Mouse (Mus musculus): ENCODE measurements around the gene Tsr2. TPM values are rescaled to one million over a fixed set of nuclear protein-coding genes. Genes with fewer than 3 reads are reported as not detected.

The Tsr2 gene
- polyA plus RNA-seq, 1 experiment from 2014 or later = 17.5 TPM

DNA sequence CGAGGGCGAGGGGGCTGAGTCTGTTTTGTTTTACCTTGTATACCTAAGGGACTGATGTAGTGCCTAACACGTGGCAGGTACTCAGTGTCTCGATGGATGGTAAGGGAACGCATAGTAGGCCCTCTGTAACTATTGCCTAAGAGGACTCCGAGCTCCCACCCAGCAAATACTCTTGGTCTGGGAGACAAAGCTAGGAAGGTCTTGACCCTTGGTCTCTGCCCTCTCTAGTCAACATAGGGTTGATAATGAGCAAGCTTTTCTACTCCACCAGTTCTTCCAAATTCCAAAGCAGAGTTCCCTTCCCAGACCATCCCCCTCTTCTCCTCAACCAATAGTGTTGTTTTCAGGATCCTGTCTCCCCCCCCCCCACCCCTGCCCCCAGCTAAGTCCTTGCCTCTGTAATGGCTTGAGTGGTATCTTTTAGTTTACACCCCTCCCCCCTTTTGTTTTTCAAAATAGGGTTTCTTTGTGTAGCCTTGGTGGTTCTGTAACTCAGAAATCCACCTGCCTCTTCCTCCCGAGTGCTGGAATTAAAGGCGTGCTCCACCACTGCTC, 46.6 kb downstream of the Tsr2 start:
- H3K9me3 ChIP-seq (replicated peaks; ENCODE audit: control insufficient read depth, low read length) = no peaks in the 10 kb centered on the region
- no peaks in the 10 kb centered on the region for H3K36me3 ChIP-seq (ENCODE audit: control insufficient read depth, insufficient read depth)
- peaks cover 18% of the 10 kb centered on the region for H3K4me1 ChIP-seq (ENCODE audit: control insufficient read depth, insufficient read depth, low read length)
- H3K4me2 ChIP-seq (ENCODE audit: low read depth, low read length) = peak overlapping the region; percentile 63; the same call in 1 of the 2 replicates
- ATAC-seq (replicated peaks; ENCODE audit: extremely low read depth, insufficient read depth, low FRiP score) = no peak
- H3K27ac ChIP-seq (ENCODE audit: low read length) = no peak overlapping the region
- whole genome bisulfite sequencing = 60% methylated on average over 8 of the region's 8 CpGs
- H3K27me3 ChIP-seq (ENCODE audit: control insufficient read depth, insufficient read depth, low read length) = no peaks in the 10 kb centered on the region
- H3K9ac ChIP-seq (ENCODE audit: low read length) = no peak overlapping the region
- no peak overlapping the region for H3K4me3 ChIP-seq (ENCODE audit: low read length)

DNA sequence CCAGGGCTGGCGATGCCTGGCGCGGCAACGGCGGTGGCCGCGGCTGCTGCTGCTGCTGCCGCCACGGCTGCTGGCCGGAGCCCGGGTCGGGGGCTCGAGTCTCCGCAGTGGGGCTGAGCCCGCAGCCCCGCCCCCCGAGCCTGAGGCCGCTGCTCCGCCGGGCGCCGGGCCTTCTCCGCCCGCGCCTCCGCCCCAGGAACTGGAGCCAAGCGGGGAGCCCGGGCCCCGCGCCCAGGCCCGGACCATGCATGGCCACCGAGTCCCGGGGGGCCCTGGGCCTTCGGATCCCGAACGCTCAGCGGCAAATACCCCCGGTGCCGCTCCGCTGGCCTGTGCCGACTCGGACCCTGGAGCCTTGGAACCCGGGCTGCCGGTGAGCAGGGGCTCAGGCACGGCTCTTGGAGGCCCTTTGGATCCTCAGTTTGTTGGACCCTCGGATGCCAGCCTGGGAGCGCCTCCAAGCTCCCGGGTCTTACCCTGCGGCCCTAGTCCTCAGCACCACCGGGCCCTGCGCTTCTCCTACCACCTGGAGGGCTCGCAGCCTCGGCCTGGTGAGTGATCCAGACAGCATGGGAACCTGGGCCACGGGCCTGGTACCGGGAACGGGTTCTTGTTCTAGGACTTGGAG, 48.8 kb downstream of the Tsr2 start:
- H3K27ac ChIP-seq (ENCODE audit: low read length) = peak overlapping the region; percentile 80
- peak; percentile 30 for ATAC-seq (replicated peaks; ENCODE audit: extremely low read depth, insufficient read depth, low FRiP score)
- no peaks in the 10 kb centered on the region for H3K36me3 ChIP-seq (ENCODE audit: control insufficient read depth, insufficient read depth)
- peak overlapping the region; percentile 75 for H3K9ac ChIP-seq (ENCODE audit: low read length)
- no peaks in the 10 kb centered on the region for H3K9me3 ChIP-seq (replicated peaks; ENCODE audit: control insufficient read depth, low read length)
- peak overlapping the region; percentile 63 for H3K4me2 ChIP-seq (ENCODE audit: low read depth, low read length)
- H3K4me1 ChIP-seq (ENCODE audit: control insufficient read depth, insufficient read depth, low read length) = peaks cover 7% of the 10 kb centered on the region; the same call in 1 of the 2 replicates
- H3K4me3 ChIP-seq (ENCODE audit: low read length) = peak overlapping the region; percentile 62
- no peaks in the 10 kb centered on the region for H3K27me3 ChIP-seq (ENCODE audit: control insufficient read depth, insufficient read depth, low read length)
- 14% methylated on average over 39 of the region's 56 CpGs for WGBS

- peak overlapping the region; percentile 80 for H3K27ac ChIP-seq (ENCODE audit: low read length)
- ATAC-seq (replicated peaks; ENCODE audit: extremely low read depth, insufficient read depth, low FRiP score) = peak; percentile 84
- WGBS = 15% methylated on average over 39 of the region's 62 CpGs
- H3K4me2 ChIP-seq (ENCODE audit: low read depth, low read length) = peak overlapping the region; percentile 63
- no peaks in the 10 kb centered on the region for H3K9me3 ChIP-seq (replicated peaks; ENCODE audit: control insufficient read depth, low read length)
- H3K27me3 ChIP-seq (ENCODE audit: control insufficient read depth, insufficient read depth, low read length) = no peaks in the 10 kb centered on the region
- H3K4me3 ChIP-seq (ENCODE audit: low read length) = peak overlapping the region; percentile 62
- no peaks in the 10 kb centered on the region for H3K36me3 ChIP-seq (ENCODE audit: control insufficient read depth, insufficient read depth)
- peak overlapping the region; percentile 75 for H3K9ac ChIP-seq (ENCODE audit: low read length)
- H3K4me1 ChIP-seq (ENCODE audit: control insufficient read depth, insufficient read depth, low read length) = peaks cover 7% of the 10 kb centered on the region; the same call in 1 of the 2 replicates
These were observed 49.4 kb downstream of the Tsr2 start for GRCm38 (mm10) chrX:151046777-151047430.

GRCm38 (mm10) chrX:151046321-151046720, 50.0 kb downstream of the Tsr2 start:
- ATAC-seq (replicated peaks; ENCODE audit: extremely low read depth, insufficient read depth, low FRiP score) = no peak
- peak overlapping the region; percentile 43; the same call in 1 of the 2 replicates for H3K9ac ChIP-seq (ENCODE audit: low read length)
- 41% methylated on average over 11 of the region's 11 CpGs for WGBS

DNA sequence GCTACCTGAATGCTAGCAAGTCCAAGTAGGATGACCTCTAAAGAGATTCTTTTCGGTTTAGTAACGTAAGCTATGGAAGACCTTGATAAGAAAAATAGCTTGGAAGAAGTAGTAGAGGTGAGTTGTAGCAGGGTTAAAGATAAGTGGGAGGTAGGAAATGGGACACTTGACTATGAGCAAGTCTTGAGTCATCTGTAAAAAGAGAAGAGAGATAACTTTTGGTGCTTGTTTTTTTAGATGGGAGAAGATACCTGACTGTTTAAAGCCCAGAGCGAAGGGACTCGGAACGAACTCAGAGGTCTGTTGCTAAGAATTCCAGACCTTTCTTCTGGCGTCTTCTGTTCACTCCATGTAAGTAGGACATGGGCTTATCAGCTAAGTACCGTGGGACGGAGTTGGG, 50.5 kb downstream of the Tsr2 start, which contains the start of gene Fgd1:
TSS of gene Fgd1 (plus strand) at position 301 of the 400 bp plus-strand sequence.
- Histone ChIP-seq H3K36me3 (ENCODE audit: control insufficient read depth, insufficient read depth) (no peaks in the 10 kb centered on the region), H3K27ac (ENCODE audit: low read length) (peak within 1 kb of the TSS; percentile 80), H3K4me2 (ENCODE audit: low read depth, low read length) (peak within 1 kb of the TSS; percentile 63), H3K9me3 (replicated peaks; ENCODE audit: control insufficient read depth, low read length) (no peaks in the 10 kb centered on the region), H3K27me3 (ENCODE audit: control insufficient read depth, insufficient read depth, low read length) (no peaks in the 10 kb centered on the region), H3K4me3 (ENCODE audit: low read length) (peak within 1 kb of the TSS; percentile 62), H3K4me1 (ENCODE audit: control insufficient read depth, insufficient read depth, low read length) (peaks cover 7% of the 10 kb centered on the region; the same call in 1 of the 2 replicates), H3K9ac (ENCODE audit: low read length) (peak within 1 kb of the TSS; percentile 75)
- no peak for ATAC-seq (replicated peaks; ENCODE audit: extremely low read depth, insufficient read depth, low FRiP score)
- 84% methylated on average over 8 of the region's 8 CpGs for WGBS

More at GRCm38 (mm10) chrX:151046321-151046720, 50.0 kb downstream of the Tsr2 start:
- Histone ChIP-seq H3K27ac (ENCODE audit: low read length) (peak overlapping the region; percentile 59), H3K4me1 (ENCODE audit: control insufficient read depth, insufficient read depth, low read length) (peaks cover 7% of the 10 kb centered on the region; the same call in 1 of the 2 replicates), H3K27me3 (ENCODE audit: control insufficient read depth, insufficient read depth, low read length) (no peaks in the 10 kb centered on the region), H3K4me2 (ENCODE audit: low read depth, low read length) (peak overlapping the region; percentile 63), H3K36me3 (ENCODE audit: control insufficient read depth, insufficient read depth) (no peaks in the 10 kb centered on the region), H3K9me3 (replicated peaks; ENCODE audit: control insufficient read depth, low read length) (no peaks in the 10 kb centered on the region), H3K4me3 (ENCODE audit: low read length) (peak overlapping the region; percentile 62)

GRCm38 (mm10) chrX:151041223-151041622, 55.1 kb downstream of the Tsr2 start:
- Histone ChIP-seq H3K9ac (ENCODE audit: low read length) (no peak overlapping the region), H3K4me1 (ENCODE audit: control insufficient read depth, insufficient read depth, low read length) (no peaks in the 10 kb centered on the region), H3K9me3 (replicated peaks; ENCODE audit: control insufficient read depth, low read length) (no peaks in the 10 kb centered on the region), H3K36me3 (ENCODE audit: control insufficient read depth, insufficient read depth) (no peaks in the 10 kb centered on the region), H3K4me2 (ENCODE audit: low read depth, low read length) (no peak overlapping the region), H3K27me3 (ENCODE audit: control insufficient read depth, insufficient read depth, low read length) (no peaks in the 10 kb centered on the region), H3K27ac (ENCODE audit: low read length) (no peak overlapping the region), H3K4me3 (ENCODE audit: low read length) (no peak overlapping the region)
- no peak for ATAC-seq (replicated peaks; ENCODE audit: extremely low read depth, insufficient read depth, low FRiP score)
- WGBS = 58% methylated on average over 5 of the region's 5 CpGs

Other genes starting within 250 kb of the Tsr2 start
- gene Gnl3l, start 79.2 kb downstream of the Tsr2 start, polyA plus RNA-seq (2015; fragmentation: Nextera tagmentation; extraction: Ambion mirVana) = 19.0 and 21.4 TPM in 2 replicates
- 5.6 and 8.3 TPM in 2 replicates for gene Fgd1, start 50.4 kb downstream of the Tsr2 start, polyA plus RNA-seq (2015; fragmentation: Nextera tagmentation; extraction: Ambion mirVana)
- 0.46 and 0.47 TPM in 2 replicates for gene Wnk3, start 101.5 kb upstream of the Tsr2 start, polyA plus RNA-seq (2015; fragmentation: Nextera tagmentation; extraction: Ambion mirVana)
- gene Fam120c, start 247.6 kb upstream of the Tsr2 start, polyA plus RNA-seq (2015; fragmentation: Nextera tagmentation; extraction: Ambion mirVana) = 3.2 and 3.8 TPM in 2 replicates

Data from heart, embryonic 16.5 days (tissue).